Mouse (Mus musculus) liver, adult 2 months (tissue): ENCODE measurements at regions not wholly inside any gene's neighbourhood (a gene's known extent, or its start where the extent isn't known, plus 50 kb on each side); places are given as distances from the start of the nearest gene placed in this dataset.

Source experiments
- DNase-seq: peaks from one replicate; pipeline ENCODE4 v3.0.0-alpha.2; 2011; ENCODE audit warnings: low read depth, low spot score; ENCODE audit errors: extremely low read depth
- H3K27ac ChIP-seq: fragments of 200-500 bp; replicated peaks from 2 replicates; pipeline ENCODE4 v1.5.1; 2012; ENCODE audit warnings: low read depth, mild to moderate bottlenecking, control low read depth, inconsistent platforms, low read length; ENCODE audit not compliant: insufficient read depth
- H3K27me3 ChIP-seq: fragments of 200-500 bp; 2 replicates; pipeline ENCODE4 v1.6.1; 2012; ENCODE audit warnings: mild to moderate bottlenecking, moderate library complexity, low read length, inconsistent platforms; ENCODE audit not compliant: control insufficient read depth, insufficient read depth
- H3K36me3 ChIP-seq: fragments of 200-500 bp; 2 replicates; pipeline ENCODE4 v1.6.1; 2012; ENCODE audit warnings: low read length, inconsistent platforms; ENCODE audit not compliant: control insufficient read depth, insufficient read depth
- H3K4me1 ChIP-seq: fragments of 200-500 bp; 2 replicates; pipeline ENCODE4 v1.6.1; 2011; ENCODE audit warnings: low read length; ENCODE audit not compliant: control insufficient read depth, insufficient read depth
- H3K4me3 ChIP-seq: fragments of 200-500 bp; 2 replicates; pipeline ENCODE4 v1.5.1; 2011; ENCODE audit warnings: low read depth, mild to moderate bottlenecking, control low read depth, low read length, moderate library complexity; ENCODE audit not compliant: insufficient read depth
- H3K79me2 ChIP-seq: fragments of 200-500 bp; 2 replicates; pipeline ENCODE4 v1.6.1; 2012; ENCODE audit warnings: inconsistent platforms, mild to moderate bottlenecking, low read length, moderate library complexity; ENCODE audit not compliant: control insufficient read depth, insufficient read depth
- H3K9ac ChIP-seq: fragments of 200-500 bp; 2 replicates; pipeline ENCODE4 v1.6.1; 2012; ENCODE audit warnings: low read depth, mild to moderate bottlenecking, control low read depth, inconsistent platforms, low read length
- CTCF ChIP-seq: fragments of 200-500 bp; IDR thresholded peaks from 2 replicates; pipeline ENCODE4 v1.5.1; 2011; ENCODE audit warnings: low read depth, low read length, control low read depth
- POLR2A ChIP-seq: fragments of 200-500 bp; IDR thresholded peaks from 2 replicates; pipeline ENCODE4 v1.6.1; 2011; ENCODE audit warnings: low read length, control low read depth; ENCODE audit not compliant: insufficient read depth; ENCODE audit errors: extremely low read depth
- WGBS: fragments of 180-500 bp; shearing (Covaris S2); methylation state at CpG from one replicate; pipeline ENCODE4 v1.1.7; 2018; 5-methylcytosine and 5-hydroxymethylcytosine counted together

DNA sequence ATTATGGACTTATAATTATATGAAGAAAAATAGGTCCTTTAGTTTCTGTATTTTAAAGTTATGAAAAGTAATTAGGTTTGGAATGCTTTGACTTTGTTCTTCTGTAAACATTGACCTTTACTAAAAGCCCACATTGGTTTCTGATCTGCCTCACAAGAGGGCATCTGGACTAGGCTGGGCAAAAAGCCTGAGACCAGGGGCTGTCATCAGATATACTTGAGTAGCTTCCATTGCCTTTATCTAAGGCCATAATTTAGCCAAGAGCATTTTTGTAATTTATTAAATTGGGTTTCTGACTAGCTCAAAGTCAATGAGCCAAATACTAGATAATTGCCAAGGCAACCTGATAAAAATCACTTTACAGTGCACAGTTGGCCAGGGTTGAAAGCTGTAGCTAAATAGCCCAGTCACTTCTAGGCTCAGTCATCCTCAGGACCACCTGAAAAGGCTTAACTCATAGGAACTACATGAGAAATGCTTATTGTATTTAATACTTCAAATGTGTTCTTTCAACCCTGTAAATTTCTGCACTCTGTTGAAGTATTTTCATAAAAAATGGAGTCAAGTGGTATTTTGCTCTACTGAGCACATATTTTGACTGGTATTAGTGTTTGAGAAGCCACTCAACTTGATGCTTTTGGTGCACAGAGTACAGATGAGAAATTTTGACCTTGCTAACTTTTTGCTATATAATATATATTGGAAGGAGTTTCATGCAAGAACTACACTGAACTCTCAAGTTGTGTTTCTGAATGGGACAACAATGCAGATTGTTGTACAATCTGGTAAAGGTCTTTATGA lies 1410.9 kb upstream of the Slc10a2 start:
- Histone ChIP-seq H3K27ac (no peak overlapping the region), H3K9ac (no peak overlapping the region), H3K4me3 (no peak overlapping the region), H3K27me3 (no peaks in the 10 kb centered on the region), H3K4me1 (no peaks in the 10 kb centered on the region), H3K36me3 (no peaks in the 10 kb centered on the region), H3K79me2 (no peaks in the 10 kb centered on the region)
- DNase-seq: no peak
- TF ChIP-seq POLR2A: no peak
- TF ChIP-seq CTCF: no peak

DNA sequence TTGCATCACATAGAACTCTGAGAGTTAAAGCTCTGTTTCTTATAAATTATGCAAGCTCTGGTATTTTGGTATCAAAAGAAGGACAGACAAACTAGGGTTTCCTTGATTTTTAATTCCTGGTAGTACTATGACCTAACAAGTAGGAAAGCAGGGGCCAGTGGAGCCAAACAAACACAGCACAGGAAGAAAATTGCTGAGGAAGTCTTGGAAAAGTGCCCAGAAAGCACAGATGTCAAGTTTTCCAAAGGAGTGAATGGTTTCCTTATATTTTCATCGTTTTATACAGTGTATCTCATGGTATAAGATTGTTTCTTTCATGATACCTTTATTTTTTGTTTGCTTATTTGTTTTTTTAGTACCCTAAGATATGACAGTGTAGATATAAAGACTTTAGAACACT lies 1387.3 kb upstream of the Slc10a2 start:
- H3K9ac ChIP-seq: no peak overlapping the region
- H3K27me3 ChIP-seq: no peaks in the 10 kb centered on the region
- peak; percentile 6 for DNase-seq
- no peaks in the 10 kb centered on the region for H3K36me3 ChIP-seq
- H3K79me2 ChIP-seq: no peaks in the 10 kb centered on the region
- H3K4me1 ChIP-seq: no peaks in the 10 kb centered on the region; the same call in 1 of the 2 replicates
- WGBS: 60% methylated on average over 1 of the region's 1 CpGs
- H3K27ac ChIP-seq: no peak overlapping the region
- TF ChIP-seq POLR2A (no peak), CTCF (no peak)
- no peak overlapping the region for H3K4me3 ChIP-seq

GRCm38 (mm10) chr8:6481966-6482365 lies 1376.8 kb upstream of the Slc10a2 start:
- Histone ChIP-seq H3K27me3 (no peaks in the 10 kb centered on the region), H3K79me2 (no peaks in the 10 kb centered on the region), H3K27ac (no peak overlapping the region), H3K4me1 (no peaks in the 10 kb centered on the region), H3K9ac (no peak overlapping the region), H3K36me3 (no peaks in the 10 kb centered on the region), H3K4me3 (no peak overlapping the region)
- WGBS: 76% methylated on average over 1 of the region's 1 CpGs
- TF ChIP-seq CTCF (no peak), POLR2A (no peak)
- DNase-seq: no peak

- no peak for TF ChIP-seq CTCF
- no peak for TF ChIP-seq POLR2A
- Histone ChIP-seq H3K79me2 (no peaks in the 10 kb centered on the region), H3K4me1 (no peaks in the 10 kb centered on the region), H3K27me3 (no peaks in the 10 kb centered on the region), H3K4me3 (no peak overlapping the region), H3K9ac (no peak overlapping the region), H3K36me3 (no peaks in the 10 kb centered on the region), H3K27ac (no peak overlapping the region)
- DNase-seq: no peak
- 65% methylated on average over 3 of the region's 3 CpGs for WGBS
Measured at GRCm38 (mm10) chr8:6471089-6471488, 1365.9 kb upstream of the Slc10a2 start.

DNA sequence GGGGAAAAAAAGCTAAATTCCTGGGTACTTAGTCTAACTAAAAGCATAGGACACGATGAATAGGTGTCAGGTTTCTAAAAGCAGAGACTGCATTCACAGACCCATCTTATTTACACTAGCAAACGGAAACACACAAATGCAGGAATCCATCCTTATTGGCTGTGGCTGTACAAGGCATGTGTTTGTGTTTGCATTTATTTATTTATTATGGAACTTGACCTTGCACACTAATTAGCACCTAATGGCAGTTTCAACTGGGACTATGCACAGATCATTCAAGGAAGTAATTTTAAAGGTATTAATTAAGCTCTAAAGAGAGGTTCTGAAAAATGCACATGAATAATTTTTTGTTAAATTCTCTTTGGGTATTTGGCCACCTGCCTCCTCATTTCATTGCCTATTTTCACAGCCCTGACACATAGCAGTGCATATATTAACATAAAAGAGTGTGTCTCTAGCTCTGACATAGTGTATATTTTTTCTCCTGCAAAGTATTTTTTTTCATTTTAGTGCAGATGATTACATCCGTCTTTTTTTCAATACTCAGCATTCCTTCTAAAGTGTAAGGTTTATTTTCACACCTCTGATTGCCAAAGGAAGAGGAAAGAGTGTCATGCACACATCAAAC lies 1351.5 kb upstream of the Slc10a2 start:
- no peak for DNase-seq
- H3K4me3 ChIP-seq: no peak overlapping the region
- WGBS: 52% methylated on average over 3 of the region's 3 CpGs
- H3K9ac ChIP-seq: no peak overlapping the region
- H3K27me3 ChIP-seq: no peaks in the 10 kb centered on the region
- no peaks in the 10 kb centered on the region for H3K4me1 ChIP-seq
- no peak for TF ChIP-seq CTCF
- TF ChIP-seq POLR2A: no peak
- no peaks in the 10 kb centered on the region for H3K36me3 ChIP-seq
- H3K79me2 ChIP-seq: no peaks in the 10 kb centered on the region
- no peak overlapping the region for H3K27ac ChIP-seq

DNA sequence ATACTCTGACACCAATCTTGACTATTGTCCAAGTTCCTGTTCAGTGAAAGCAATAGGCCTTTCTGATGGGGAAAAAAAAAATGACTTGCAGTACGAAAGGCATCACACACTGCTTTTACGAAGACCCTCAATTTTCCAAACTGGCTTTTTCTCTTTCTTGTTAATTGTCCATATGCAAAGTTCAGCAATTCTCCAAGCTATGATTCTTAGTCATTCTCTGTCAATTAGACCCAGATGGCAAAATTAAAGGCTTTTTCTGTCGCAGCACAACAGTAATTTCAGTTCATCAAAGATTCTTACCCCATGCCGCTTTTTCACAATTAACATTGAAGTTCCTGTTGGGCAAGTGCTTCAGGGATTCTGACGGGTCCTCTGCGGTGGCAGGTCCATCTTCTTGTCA lies 1343.2 kb upstream of the Slc10a2 start:
- WGBS: 71% methylated on average over 6 of the region's 6 CpGs
- no peak overlapping the region for H3K4me3 ChIP-seq
- no peaks in the 10 kb centered on the region for H3K79me2 ChIP-seq
- no peak overlapping the region for H3K27ac ChIP-seq
- no peak for TF ChIP-seq POLR2A
- TF ChIP-seq CTCF: no peak
- DNase-seq: no peak
- no peak overlapping the region for H3K9ac ChIP-seq
- no peaks in the 10 kb centered on the region for H3K4me1 ChIP-seq
- no peaks in the 10 kb centered on the region for H3K27me3 ChIP-seq
- no peaks in the 10 kb centered on the region for H3K36me3 ChIP-seq
